Mouse (Mus musculus) ES-Bruce4 (cell line): Measurements from ENCODE around the gene Wnt10b. TPM values are rescaled to one million over a fixed set of nuclear protein-coding genes. Genes with fewer than 3 reads are reported as not detected.

Experiments
- H3K27ac ChIP-seq: 2 replicates; pipeline ENCODE4 v1.5.1; 2012; ENCODE audit warnings: low read length, inconsistent platforms; ENCODE audit not compliant: insufficient read depth
- H3K27me3 ChIP-seq: 2 replicates; pipeline ENCODE4 v1.6.1; 2012; ENCODE audit warnings: mild to moderate bottlenecking, low read length, inconsistent platforms; ENCODE audit not compliant: control insufficient read depth, poor library complexity, insufficient read depth, severe bottlenecking
- H3K36me3 ChIP-seq: 2 replicates; pipeline ENCODE4 v1.6.1; 2012; ENCODE audit warnings: inconsistent platforms, mild to moderate bottlenecking, low read length, moderate library complexity; ENCODE audit not compliant: control insufficient read depth, poor library complexity, insufficient read depth, severe bottlenecking
- H3K4me1 ChIP-seq: one replicate; pipeline ENCODE4 v1.8.1; 2011; ENCODE audit warnings: low read length; ENCODE audit not compliant: control insufficient read depth, insufficient read depth
- H3K4me3 ChIP-seq: 2 replicates; pipeline ENCODE4 v1.5.1; 2011; ENCODE audit warnings: low read depth, mild to moderate bottlenecking, low read length
- H3K9ac ChIP-seq: 2 replicates; pipeline ENCODE4 v1.6.1; 2012; ENCODE audit warnings: low read depth, mild to moderate bottlenecking, inconsistent platforms; ENCODE audit not compliant: poor library complexity, severe bottlenecking
- H3K9me3 ChIP-seq: replicated peaks from 2 replicates; pipeline ENCODE4 v1.6.1; 2012; ENCODE audit warnings: mild to moderate bottlenecking, low read length, inconsistent platforms; ENCODE audit not compliant: control insufficient read depth, poor library complexity, insufficient read depth, severe bottlenecking
- CTCF ChIP-seq: IDR thresholded peaks from one replicate; pipeline ENCODE4 v1.8.1; 2011; ENCODE audit warnings: low read depth, low read length
- EP300 ChIP-seq: IDR thresholded peaks from 2 replicates; pipeline ENCODE4 v1.6.1; 2011; ENCODE audit warnings: low read depth, low read length; ENCODE audit not compliant: insufficient read depth
- POLR2A ChIP-seq: IDR thresholded peaks from one replicate; pipeline ENCODE4 v1.8.1; 2011; ENCODE audit warnings: low read length; ENCODE audit not compliant: insufficient read depth
- polyA plus RNA-seq: library from polyadenylated mRNA; stranded (reverse); fragments of >200 nt; gene quantifications from 2 replicates; pipeline ENCODE4 v1.2.4, GENCODE M21; 2011; ENCODE audit warnings: low read depth; ENCODE audit not compliant: missing spikeins, insufficient read depth, insufficient read length

Gene Wnt10b
- polyA plus RNA-seq, 1 experiment: 1.8 TPM

- H3K27ac ChIP-seq: no peak overlapping the region
- no peaks in the 10 kb centered on the region for H3K4me1 ChIP-seq
- no peak overlapping the region for H3K9ac ChIP-seq
- H3K36me3 ChIP-seq: no peaks in the 10 kb centered on the region
- H3K27me3 ChIP-seq: peaks cover 19% of the 10 kb centered on the region
- TF ChIP-seq POLR2A (no peak), CTCF (no peak), EP300 (no peak)
- peak overlapping the region; percentile 14 for H3K4me3 ChIP-seq
- no peaks in the 10 kb centered on the region for H3K9me3 ChIP-seq
Measured at GRCm38 (mm10) chr15:98792233-98793020, 14.5 kb upstream of the Wnt10b start.

- TF ChIP-seq CTCF: no peak
- no peak for TF ChIP-seq EP300
- TF ChIP-seq POLR2A: no peak
- Histone ChIP-seq H3K4me1 (no peaks in the 10 kb centered on the region), H3K36me3 (no peaks in the 10 kb centered on the region), H3K4me3 (no peak overlapping the region), H3K9ac (no peak overlapping the region), H3K27ac (no peak overlapping the region), H3K27me3 (peaks cover 19% of the 10 kb centered on the region), H3K9me3 (no peaks in the 10 kb centered on the region)
Measured at GRCm38 (mm10) chr15:98791771-98792170, 13.8 kb upstream of the Wnt10b start.

- H3K4me3 ChIP-seq: 0 out of 2 replicates have a peak overlapping the region, but pooled peaks have one; percentile 3
Measured at GRCm38 (mm10) chr15:98791221-98791620, 13.3 kb upstream of the Wnt10b start.

GRCm38 (mm10) chr15:98790761-98791160, 12.8 kb upstream of the Wnt10b start:
- H3K36me3 ChIP-seq: no peaks in the 10 kb centered on the region

More at GRCm38 (mm10) chr15:98791221-98791620, 13.3 kb upstream of the Wnt10b start:
- Histone ChIP-seq H3K4me1 (no peaks in the 10 kb centered on the region), H3K9ac (no peak overlapping the region), H3K27me3 (peaks cover 19% of the 10 kb centered on the region), H3K9me3 (no peaks in the 10 kb centered on the region), H3K27ac (no peak overlapping the region), H3K36me3 (no peaks in the 10 kb centered on the region)
- TF ChIP-seq CTCF: no peak
- TF ChIP-seq POLR2A: no peak
- TF ChIP-seq EP300: no peak

GRCm38 (mm10) chr15:98789661-98790535, 11.9 kb upstream of the Wnt10b start, which contains the start of gene Wnt1:
TSS of gene Wnt1 (plus strand) at chr15:98789857.
- H3K4me1 ChIP-seq: no peaks in the 10 kb centered on the region
- no peaks in the 10 kb centered on the region for H3K36me3 ChIP-seq
- H3K9ac ChIP-seq: no peak within 1 kb of the TSS
- peak within 1 kb of the TSS; percentile 17 for H3K4me3 ChIP-seq
- H3K27me3 ChIP-seq: peaks cover 19% of the 10 kb centered on the region
- H3K27ac ChIP-seq: no peak within 1 kb of the TSS
- H3K9me3 ChIP-seq: no peaks in the 10 kb centered on the region
- peak; percentile 50 for TF ChIP-seq CTCF
- no peak for TF ChIP-seq POLR2A
- no peak for TF ChIP-seq EP300

More at GRCm38 (mm10) chr15:98790761-98791160, 12.8 kb upstream of the Wnt10b start:
- H3K9me3 ChIP-seq: no peaks in the 10 kb centered on the region
- no peaks in the 10 kb centered on the region for H3K4me1 ChIP-seq
- no peak overlapping the region for H3K9ac ChIP-seq
- peaks cover 19% of the 10 kb centered on the region for H3K27me3 ChIP-seq
- TF ChIP-seq EP300: no peak
- TF ChIP-seq CTCF: no peak
- no peak for TF ChIP-seq POLR2A
- H3K4me3 ChIP-seq: 0 out of 2 replicates have a peak overlapping the region, but pooled peaks have one; percentile 3
- no peak overlapping the region for H3K27ac ChIP-seq
